Mouse (Mus musculus) spleen, embryonic (tissue): ENCODE results near the gene Bcl9l.

Experiments used
- CTCF ChIA-PET: fragments of 350-600 bp; sonication (Branson Sonifier 250); formaldehyde crosslinking; loops from one replicate; lab custom pipeline; 2022; lab: Charles Lee

Bcl9l gene

DNA sequence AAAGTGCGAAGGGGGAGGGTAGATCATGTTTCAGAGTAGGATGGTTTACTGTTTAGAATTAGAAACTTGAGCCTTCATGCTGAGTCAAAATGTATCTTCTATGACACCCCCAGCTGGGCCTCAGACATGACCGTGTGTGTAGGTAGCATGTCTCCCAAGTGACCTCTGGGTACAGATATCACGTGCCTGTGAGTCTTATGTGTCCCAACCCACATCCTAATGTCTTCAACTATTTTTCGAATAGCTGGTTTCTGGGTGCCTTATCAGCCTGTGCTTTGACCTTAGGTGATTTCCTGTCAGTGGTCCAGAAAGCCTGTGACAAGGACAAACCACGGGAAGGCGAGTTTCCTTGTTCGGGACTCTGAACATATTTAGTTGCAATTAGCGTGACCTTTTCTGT is 45.7 kb downstream of the Bcl9l start:
- CTCF ChIA-PET = no interaction called here

DNA sequence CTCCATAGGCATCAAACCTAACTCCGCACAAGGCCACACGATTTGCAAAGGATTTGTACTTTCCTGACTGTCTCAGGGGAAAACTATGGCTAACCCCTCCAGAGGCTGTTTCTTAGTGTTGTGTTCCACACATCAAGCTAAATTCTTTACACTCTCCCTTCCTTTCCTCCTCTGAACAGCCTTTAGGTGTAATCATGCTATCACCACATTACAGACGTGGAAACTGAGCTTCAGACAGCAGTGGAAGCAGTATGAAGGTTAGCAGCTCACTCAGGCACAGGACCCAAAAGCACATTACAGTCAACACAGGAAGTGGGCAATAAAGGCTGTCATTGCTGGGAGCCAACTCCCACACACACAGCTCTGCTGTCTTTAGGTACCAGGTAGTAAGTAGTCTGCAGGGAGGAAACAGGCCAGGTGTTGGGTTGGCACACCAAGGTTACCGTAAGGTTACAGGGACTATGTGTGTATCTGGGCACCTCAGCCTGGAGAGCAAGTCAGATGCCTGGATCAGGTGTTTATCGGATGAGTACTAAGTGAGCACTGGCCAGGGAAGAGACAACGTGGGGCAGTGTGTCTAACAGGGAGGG is 50.5 kb downstream of the Bcl9l start:
- CTCF ChIA-PET = interaction anchor here (0.6 kb wide), 1 partner anchor 94 kb away, joined by 4 read pairs; no protein-coding TSS in a partner anchor

DNA sequence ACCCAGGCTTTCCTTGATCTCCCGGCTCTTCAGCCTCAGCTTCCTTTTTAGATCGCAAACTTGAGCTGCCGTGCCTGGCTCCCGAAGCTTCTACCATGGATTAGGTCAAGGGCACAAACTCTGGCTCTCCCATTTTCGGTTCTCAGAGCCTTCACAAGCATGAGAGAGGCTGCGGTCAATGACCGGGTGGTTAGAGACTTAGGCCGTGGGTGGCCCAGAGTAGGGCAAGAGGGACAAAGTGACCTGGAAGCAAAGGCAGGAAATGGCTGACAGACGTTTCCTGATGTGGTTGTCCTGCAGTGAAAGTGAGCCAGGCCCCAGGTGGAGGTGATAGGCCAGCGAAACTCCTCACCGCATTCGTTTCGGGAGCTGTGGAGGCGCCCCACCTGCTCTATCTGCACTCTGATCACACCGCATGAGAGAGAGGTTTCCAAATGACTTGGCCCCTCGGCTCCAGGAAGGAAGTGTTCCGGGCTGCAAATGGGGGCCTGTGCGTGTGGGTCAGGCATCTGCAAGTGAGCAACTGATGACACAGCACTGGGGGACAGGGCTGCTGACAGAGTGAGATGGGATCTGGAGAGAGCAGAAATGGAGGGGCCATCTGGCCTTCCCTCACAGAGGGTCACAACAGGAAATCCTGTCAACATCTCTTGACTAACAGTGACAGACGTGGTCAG is 55.1 kb downstream of the Bcl9l start:
- CTCF ChIA-PET = interaction anchor here (0.5 to 1.6 kb wide), 2 partner anchors 11 to 432 kb away, joined by 3 to 4 read pairs; no protein-coding TSS in a partner anchor

DNA sequence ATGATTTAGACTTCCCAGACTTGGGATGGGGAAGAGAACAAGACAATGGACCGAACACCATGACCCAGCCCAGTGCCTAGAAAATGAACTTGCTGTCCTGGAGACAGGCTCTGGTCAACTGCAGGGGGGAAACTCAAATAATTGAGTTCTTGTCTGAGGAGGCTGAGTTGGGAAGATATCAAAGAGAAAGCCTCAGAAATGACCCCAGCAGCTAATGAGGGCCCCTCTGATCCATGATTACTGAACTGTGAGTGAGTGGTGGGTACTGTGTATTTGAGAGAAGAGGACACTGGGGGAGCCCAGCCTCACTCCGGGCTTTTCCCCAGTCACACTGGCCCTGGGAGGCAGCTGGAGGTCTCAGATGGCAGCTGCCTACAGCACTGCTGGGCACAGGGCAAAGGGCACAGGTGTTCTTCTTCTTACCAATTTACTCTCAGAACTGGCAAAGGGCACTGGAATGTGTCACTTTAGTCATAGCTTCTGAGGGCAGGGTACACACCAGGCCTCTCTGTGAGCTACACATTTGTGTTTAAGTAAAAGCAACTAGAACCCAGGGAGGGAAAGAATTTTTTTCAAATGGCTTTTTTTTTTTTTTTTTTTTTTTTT is 57.3 kb downstream of the Bcl9l start:
- CTCF ChIA-PET = interaction anchor here (0.6 kb wide), 3 partner anchors 56 to 1029 kb away, joined by 3 to 4 read pairs (median 4); no protein-coding TSS in a partner anchor

DNA sequence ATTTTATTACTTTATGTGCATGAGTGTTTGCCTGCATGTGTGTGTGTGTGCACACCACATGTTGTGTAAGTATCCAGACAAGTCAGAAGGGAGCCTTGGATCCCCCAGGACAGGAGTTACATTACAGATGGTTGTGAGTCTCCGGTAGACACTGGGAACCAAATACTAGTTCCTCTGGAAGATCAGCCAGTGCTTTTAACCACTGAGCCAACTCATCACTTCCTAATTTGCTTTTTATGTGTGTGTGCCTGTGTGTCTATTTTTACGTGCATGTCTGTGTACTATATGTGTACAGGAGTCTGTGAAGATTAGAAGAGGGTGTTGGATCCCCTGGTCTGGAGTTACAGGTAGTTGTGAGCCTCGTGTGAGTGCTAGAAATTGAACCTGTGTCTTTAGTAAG is 58.1 kb downstream of the Bcl9l start:
- CTCF ChIA-PET = interaction anchor here (0.6 kb wide), 1 partner anchor 56 kb away, joined by 4 read pairs; no protein-coding TSS in a partner anchor

DNA sequence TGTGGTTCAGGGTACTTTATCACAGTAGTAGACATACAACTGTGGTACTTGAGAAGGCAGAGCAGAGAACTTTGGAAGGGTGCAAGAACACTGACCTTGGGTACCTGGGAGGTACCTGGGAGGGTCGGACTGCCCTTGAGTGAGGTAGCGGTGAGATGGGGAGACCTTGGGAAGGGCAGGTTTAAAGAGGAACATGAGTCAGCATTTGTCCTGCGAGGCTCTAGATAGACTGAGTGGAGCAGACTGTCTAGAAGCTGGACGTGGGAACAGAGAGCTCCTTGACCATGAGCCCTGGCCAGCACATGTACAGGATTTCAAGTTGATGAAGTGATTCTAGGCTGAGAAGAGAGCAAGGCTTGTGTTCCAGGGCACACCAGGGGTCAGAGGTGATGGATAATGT is 59.7 kb downstream of the Bcl9l start:
- CTCF ChIA-PET = no interaction called here

DNA sequence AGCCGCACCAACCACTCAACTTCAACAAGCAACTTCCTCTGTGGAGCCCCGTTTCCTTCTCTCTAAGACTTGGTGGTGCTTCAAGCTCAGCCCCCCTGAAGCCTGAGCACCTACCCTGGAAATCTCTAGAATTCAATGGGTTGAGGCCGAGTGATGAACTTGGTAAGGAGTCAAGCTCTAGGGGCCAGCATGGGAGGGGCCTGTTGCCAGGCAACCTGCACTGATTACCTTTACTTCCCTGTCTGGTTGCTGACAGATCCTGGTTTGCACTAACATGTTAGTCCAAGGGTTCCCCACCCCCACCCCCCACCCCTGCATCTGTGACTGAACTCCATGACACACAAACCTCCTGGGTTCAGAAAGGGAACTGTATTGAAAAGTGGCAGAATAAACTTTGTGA is 62.4 kb downstream of the Bcl9l start:
- CTCF ChIA-PET = interaction anchor here (0.6 kb wide), 2 partner anchors 10 to 19 kb away, joined by 7 to 10 read pairs; no protein-coding TSS in a partner anchor

DNA sequence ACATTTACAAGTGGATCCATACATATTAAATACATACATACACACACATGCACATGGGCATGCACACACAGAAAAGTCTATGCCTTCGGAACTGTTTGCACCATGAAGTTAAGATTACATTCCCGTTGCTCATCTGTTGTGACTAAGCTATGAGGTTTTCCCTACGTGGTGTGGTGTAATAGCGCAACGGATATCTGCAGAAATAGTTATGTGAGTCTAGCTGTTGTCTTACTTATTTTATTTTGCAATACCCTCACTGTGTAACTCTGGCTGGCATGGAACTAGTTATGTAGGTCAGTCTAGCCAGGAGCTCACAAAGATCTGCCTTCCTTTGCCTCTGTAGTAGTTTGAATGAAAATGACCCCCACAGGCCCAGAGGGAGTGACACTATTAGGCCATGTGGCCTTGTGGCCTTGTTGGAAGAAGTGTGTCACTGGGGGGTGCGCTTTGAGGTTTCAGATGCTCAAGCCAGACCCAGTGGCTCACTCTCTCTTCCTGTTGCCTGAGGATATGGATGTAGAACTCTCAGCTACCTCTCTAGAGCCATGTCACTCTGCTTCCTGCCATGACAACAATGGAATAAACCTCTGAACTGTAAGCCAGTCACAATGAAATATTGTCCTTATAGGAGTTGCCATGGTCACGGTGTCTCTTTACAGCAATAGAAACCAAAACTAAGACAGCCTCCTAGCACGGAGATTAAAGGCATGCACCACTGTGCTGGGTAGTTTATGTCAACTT is 66.0 kb downstream of the Bcl9l start:
- CTCF ChIA-PET = no interaction called here

DNA sequence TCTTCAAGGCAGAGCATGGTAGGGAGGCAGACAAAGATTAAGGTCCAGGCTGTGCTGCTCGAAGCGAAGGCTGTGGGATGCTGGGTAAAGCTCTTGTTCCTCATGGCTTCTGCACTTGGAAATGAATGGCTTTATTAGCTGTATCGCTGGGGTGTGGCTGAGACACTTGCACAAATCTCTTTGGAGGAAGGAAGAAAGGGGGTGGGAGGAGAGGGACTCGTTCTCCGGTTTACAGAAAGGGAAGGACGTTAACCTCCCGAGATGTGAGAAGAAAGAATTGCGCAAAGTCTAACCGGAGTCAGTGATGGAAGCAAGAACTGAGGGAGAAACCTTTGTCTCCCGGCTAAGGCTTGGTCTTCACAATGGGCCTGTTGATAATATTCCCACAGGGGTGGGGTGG is 68.5 kb downstream of the Bcl9l start:
- CTCF ChIA-PET = no interaction called here

DNA sequence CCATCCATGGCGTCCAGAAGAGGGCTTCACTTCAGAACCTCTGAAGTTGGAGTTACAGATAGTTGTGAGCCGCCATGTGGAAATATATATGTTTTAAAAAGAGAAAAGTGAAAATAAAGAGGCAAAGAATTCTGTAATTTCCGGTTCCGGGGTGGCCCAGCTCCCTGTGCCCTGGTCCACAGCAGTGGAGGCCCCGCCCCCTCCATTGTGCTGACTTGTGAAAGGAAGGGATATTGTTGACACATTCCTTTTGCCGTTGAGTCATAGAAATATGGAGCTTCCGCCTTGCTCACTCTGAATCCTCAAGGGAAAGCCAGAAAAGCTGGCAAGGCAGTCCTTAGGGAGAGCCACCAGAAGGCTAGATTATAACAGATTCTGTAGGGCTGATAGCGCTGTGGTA is 69.5 kb downstream of the Bcl9l start:
- CTCF ChIA-PET = interaction anchor here (0.7 kb wide), 1 partner anchor 61 kb away, joined by 4 read pairs; no protein-coding TSS in a partner anchor
